Mouse (Mus musculus) kidney, embryonic 14.5 days (tissue): ENCODE measurements around the gene Olfr1256. TPM values are rescaled to one million over a fixed set of nuclear protein-coding genes. Genes with fewer than 3 reads are reported as not detected.

ENCODE experiments used
- polyA plus RNA-seq: library from polyadenylated mRNA; unstranded; fragments of >200 nt; fragmentation: Nextera tagmentation; extraction: Ambion mirVana; gene quantifications from 2 replicates; pipeline ENCODE4 v1.2.1, GENCODE M21; 2014

Olfr1256 gene
- polyA plus RNA-seq, 1 experiment from 2014 or later, result not detected

Other genes starting within 250 kb of the Olfr1256 start
- gene Olfr1246, start 248.4 kb downstream of the Olfr1256 start, polyA plus RNA-seq, result not detected in 2 replicates
- not detected in 2 replicates for gene Olfr1247, start 227.4 kb downstream of the Olfr1256 start, polyA plus RNA-seq
- gene Olfr1248, start 223.3 kb downstream of the Olfr1256 start, polyA plus RNA-seq, result not detected in 2 replicates
- not detected in 2 replicates for gene Olfr1249, start 206.6 kb downstream of the Olfr1256 start, polyA plus RNA-seq
- gene Olfr1250, start 180.1 kb downstream of the Olfr1256 start, polyA plus RNA-seq, result not detected in 2 replicates
- not detected in 2 replicates for gene Olfr1251, start 169.6 kb downstream of the Olfr1256 start, polyA plus RNA-seq
- gene Olfr1252, start 116.5 kb downstream of the Olfr1256 start, polyA plus RNA-seq, result not detected in 2 replicates
- not detected in 2 replicates for gene Olfr1253, start 84.5 kb downstream of the Olfr1256 start, polyA plus RNA-seq
- gene Olfr1254, start 47.9 kb downstream of the Olfr1256 start, polyA plus RNA-seq, result not detected in 2 replicates
- not detected in 2 replicates for gene Olfr1255, start 29.5 kb downstream of the Olfr1256 start, polyA plus RNA-seq
- gene Olfr48, start 6.7 kb upstream of the Olfr1256 start, polyA plus RNA-seq, result not detected in 2 replicates
- gene Olfr1257, start 36.9 kb upstream of the Olfr1256 start, polyA plus RNA-seq, result not detected in 2 replicates
- not detected in 2 replicates for gene Olfr1258, start 85.8 kb upstream of the Olfr1256 start, polyA plus RNA-seq
- not detected in 2 replicates for gene Olfr1259, start 107.1 kb upstream of the Olfr1256 start, polyA plus RNA-seq
- gene Olfr1260, start 132.8 kb upstream of the Olfr1256 start, polyA plus RNA-seq, result not detected in 2 replicates
- not detected in 2 replicates for gene Olfr1261, start 149.7 kb upstream of the Olfr1256 start, polyA plus RNA-seq
- gene Olfr1262, start 158.6 kb upstream of the Olfr1256 start, polyA plus RNA-seq, result not detected in 2 replicates
- gene Olfr1263, start 170.6 kb upstream of the Olfr1256 start, polyA plus RNA-seq, result not detected in 2 replicates
- not detected in 2 replicates for gene Olfr1264, start 184.0 kb upstream of the Olfr1256 start, polyA plus RNA-seq
- not detected in 2 replicates for gene Olfr1265, start 193.8 kb upstream of the Olfr1256 start, polyA plus RNA-seq
- gene Olfr140, start 222.0 kb upstream of the Olfr1256 start, polyA plus RNA-seq, result not detected in 2 replicates